Mouse (Mus musculus): ENCODE results near the gene Sertad1. TPM values are rescaled to one million over a fixed set of nuclear protein-coding genes. Genes with fewer than 3 reads are reported as not detected.

The Sertad1 gene
- total and polyA plus RNA-seq, 2 experiments from 2014 or later: 31.0 to 70.5 TPM

DNA sequence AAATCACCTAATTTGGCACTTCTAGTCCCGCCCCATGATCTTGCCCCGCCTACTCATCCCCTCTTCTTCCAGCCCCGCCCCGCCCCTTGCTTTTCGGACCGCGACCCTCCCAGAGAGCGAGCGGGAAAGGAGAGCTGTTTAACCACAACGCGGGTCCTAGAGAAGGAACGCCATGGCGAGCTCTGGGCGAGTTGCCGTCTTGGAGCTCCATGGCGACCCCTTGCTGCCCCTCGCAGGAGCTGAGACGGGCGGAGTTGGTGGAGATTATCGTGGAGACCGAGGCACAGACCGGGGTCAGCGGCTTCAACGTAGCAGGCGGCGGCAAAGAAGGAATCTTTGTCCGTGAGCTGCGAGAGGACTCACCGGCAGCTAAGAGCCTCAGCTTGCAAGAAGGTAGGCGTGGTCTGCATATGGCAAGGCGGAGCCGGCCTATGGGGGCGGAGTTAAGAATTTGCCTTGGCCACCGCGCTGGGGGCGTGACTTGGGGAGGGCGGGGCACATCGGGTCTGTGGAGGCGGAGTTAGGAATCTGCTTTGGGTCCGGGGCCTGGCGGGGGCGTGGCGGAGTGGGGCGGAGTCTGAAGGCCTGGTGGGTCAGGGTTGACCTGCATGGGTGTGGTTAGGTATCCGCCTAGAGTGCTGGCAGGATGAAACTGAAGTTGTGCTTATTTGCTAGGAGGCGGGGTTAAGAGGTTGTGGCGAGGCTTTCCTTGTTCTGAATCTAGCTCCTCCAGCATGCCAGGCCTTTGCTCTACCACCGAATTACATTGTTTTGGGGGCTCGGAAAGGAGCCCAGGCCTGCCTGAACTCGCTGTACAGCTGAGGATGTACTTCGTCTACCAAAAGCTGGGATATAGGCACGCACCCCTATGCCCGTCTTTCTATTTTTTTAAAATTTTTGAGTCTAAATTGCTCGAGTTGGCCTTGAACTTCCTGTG, 21.3 kb downstream of the Sertad1 start:
- peak overlapping the region; percentile 97 for H3K27ac ChIP-seq (ENCODE audit: low read depth)
- H3K9me3 ChIP-seq (replicated peaks; ENCODE audit: control insufficient read depth, low read length): no peaks in the 10 kb centered on the region
- peak overlapping the region; percentile 83 for H3K4me2 ChIP-seq (ENCODE audit: low read depth, low read length)
- TF ChIP-seq EP300 (IDR thresholded peaks at IDR 0.05; ENCODE audit: low read depth): no peak
- TF ChIP-seq CTCF (IDR thresholded peaks at IDR 0.05; ENCODE audit: low read depth): peak; percentile 26; the same call in 1 of the 2 replicates
- peak overlapping the region; percentile 60 for H3K9ac ChIP-seq (replicated peaks; ENCODE audit: low read depth, low read length)
- H3K27me3 ChIP-seq (ENCODE audit: control insufficient read depth, insufficient read depth, low read length): no peaks in the 10 kb centered on the region
- ATAC-seq (ENCODE audit: insufficient read depth, low read depth): peak; percentile 92
- no peaks in the 10 kb centered on the region for H3K36me3 ChIP-seq (replicated peaks; ENCODE audit: control insufficient read depth, insufficient read depth, low read length)
- DNase-seq (ENCODE audit: low spot score): peak; percentile 96
- under 1% methylated on average over 54 of the region's 54 CpGs for WGBS
- H3K4me1 ChIP-seq (ENCODE audit: control insufficient read depth, insufficient read depth): peaks cover 14% of the 10 kb centered on the region
- peak overlapping the region; percentile 67 for H3K4me3 ChIP-seq (ENCODE audit: low read depth, low read length)

DNA sequence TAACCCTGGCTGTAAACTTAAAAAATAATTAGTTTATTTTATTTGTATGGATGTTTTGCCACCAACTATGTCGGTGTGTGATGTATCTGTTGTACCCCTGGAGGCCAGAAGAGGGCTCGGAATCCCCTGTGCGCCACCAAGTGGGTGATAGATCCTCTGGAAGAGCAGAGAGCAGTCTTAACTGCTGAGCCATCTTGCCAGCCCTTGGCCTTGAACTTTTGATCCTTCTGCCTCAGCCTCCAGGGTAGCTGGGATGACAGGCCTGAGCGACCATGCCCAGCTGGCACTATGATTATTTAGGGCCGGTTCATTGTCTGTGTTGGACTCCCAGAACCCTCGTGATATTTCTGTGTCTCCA, 21.9 kb downstream of the Sertad1 start:
- Histone ChIP-seq H3K4me1 (ENCODE audit: control insufficient read depth, insufficient read depth) (peaks cover 14% of the 10 kb centered on the region), H3K4me2 (ENCODE audit: low read depth, low read length) (peak overlapping the region; percentile 83), H3K4me3 (ENCODE audit: low read depth, low read length) (peak overlapping the region; percentile 67), H3K27me3 (ENCODE audit: control insufficient read depth, insufficient read depth, low read length) (no peaks in the 10 kb centered on the region), H3K9ac (replicated peaks; ENCODE audit: low read depth, low read length) (no peak overlapping the region), H3K9me3 (replicated peaks; ENCODE audit: control insufficient read depth, low read length) (no peaks in the 10 kb centered on the region), H3K36me3 (replicated peaks; ENCODE audit: control insufficient read depth, insufficient read depth, low read length) (no peaks in the 10 kb centered on the region), H3K27ac (ENCODE audit: low read depth) (peak overlapping the region; percentile 97)
- TF ChIP-seq EP300 (IDR thresholded peaks at IDR 0.05; ENCODE audit: low read depth) (no peak), CTCF (IDR thresholded peaks at IDR 0.05; ENCODE audit: low read depth) (peak; percentile 80)
- WGBS: 17% methylated on average over 6 of the region's 6 CpGs
- peak; percentile 74 for ATAC-seq (ENCODE audit: insufficient read depth, low read depth)
- DNase-seq (ENCODE audit: low spot score): peak; percentile 69

DNA sequence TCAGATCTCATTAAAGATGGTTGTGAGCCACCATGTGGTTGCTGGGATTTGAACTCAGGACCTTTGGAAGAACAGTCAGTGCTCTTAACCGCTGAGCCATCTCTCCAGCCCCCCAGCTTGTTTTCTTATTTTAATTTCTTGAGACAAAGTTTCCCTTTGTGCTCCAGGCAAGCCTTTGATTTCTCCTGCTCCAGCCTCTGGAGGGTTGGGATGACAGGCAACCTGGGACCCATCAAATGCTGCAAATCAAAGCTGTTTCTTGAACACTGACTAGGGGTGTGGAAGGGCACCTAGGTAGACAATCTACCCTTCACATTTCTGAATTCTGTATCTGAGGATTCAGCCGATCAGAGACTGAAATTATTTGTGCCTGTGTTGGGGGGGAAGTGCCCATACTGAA, 24.1 kb downstream of the Sertad1 start:
- no peak overlapping the region for H3K4me3 ChIP-seq (ENCODE audit: low read depth, low read length)
- peaks cover 14% of the 10 kb centered on the region for H3K4me1 ChIP-seq (ENCODE audit: control insufficient read depth, insufficient read depth)
- H3K27ac ChIP-seq (ENCODE audit: low read depth): no peak overlapping the region
- 87% methylated on average over 2 of the region's 2 CpGs for WGBS
- no peak overlapping the region for H3K4me2 ChIP-seq (ENCODE audit: low read depth, low read length)
- ATAC-seq (ENCODE audit: insufficient read depth, low read depth): no peak
- no peak overlapping the region for H3K9ac ChIP-seq (replicated peaks; ENCODE audit: low read depth, low read length)
- DNase-seq (ENCODE audit: low spot score): no peak
- no peaks in the 10 kb centered on the region for H3K36me3 ChIP-seq (replicated peaks; ENCODE audit: control insufficient read depth, insufficient read depth, low read length)
- no peaks in the 10 kb centered on the region for H3K27me3 ChIP-seq (ENCODE audit: control insufficient read depth, insufficient read depth, low read length)
- no peak for TF ChIP-seq EP300 (IDR thresholded peaks at IDR 0.05; ENCODE audit: low read depth)
- TF ChIP-seq CTCF (IDR thresholded peaks at IDR 0.05; ENCODE audit: low read depth): no peak
- no peaks in the 10 kb centered on the region for H3K9me3 ChIP-seq (replicated peaks; ENCODE audit: control insufficient read depth, low read length)

DNA sequence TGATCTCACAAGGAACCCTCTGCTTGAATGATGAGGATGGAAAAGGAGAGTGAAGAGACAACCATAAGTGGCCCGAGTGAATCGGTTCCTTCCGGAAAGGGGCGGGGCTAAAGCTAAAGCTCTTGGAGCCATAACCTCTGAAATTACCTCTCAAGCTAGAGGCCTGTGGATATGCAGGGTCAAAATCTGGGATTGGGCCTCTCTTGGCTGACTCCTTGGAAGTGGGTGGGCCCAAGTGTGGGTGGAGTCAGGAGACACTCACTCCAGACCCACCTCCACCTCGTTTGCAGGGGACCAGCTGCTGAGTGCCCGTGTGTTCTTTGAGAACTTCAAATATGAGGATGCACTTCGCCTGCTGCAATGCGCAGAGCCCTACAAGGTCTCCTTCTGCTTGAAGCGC, 28.3 kb downstream of the Sertad1 start:
- H3K27me3 ChIP-seq (ENCODE audit: control insufficient read depth, insufficient read depth, low read length): no peaks in the 10 kb centered on the region
- no peak overlapping the region for H3K9ac ChIP-seq (replicated peaks; ENCODE audit: low read depth, low read length)
- H3K27ac ChIP-seq (ENCODE audit: low read depth): no peak overlapping the region
- no peaks in the 10 kb centered on the region for H3K4me1 ChIP-seq (ENCODE audit: control insufficient read depth, insufficient read depth)
- 74% methylated on average over 9 of the region's 9 CpGs for WGBS
- TF ChIP-seq CTCF (IDR thresholded peaks at IDR 0.05; ENCODE audit: low read depth): no peak
- TF ChIP-seq EP300 (IDR thresholded peaks at IDR 0.05; ENCODE audit: low read depth): no peak
- no peak overlapping the region for H3K4me2 ChIP-seq (ENCODE audit: low read depth, low read length)
- H3K4me3 ChIP-seq (ENCODE audit: low read depth, low read length): no peak overlapping the region
- H3K36me3 ChIP-seq (replicated peaks; ENCODE audit: control insufficient read depth, insufficient read depth, low read length): no peaks in the 10 kb centered on the region
- DNase-seq (ENCODE audit: low spot score): no peak
- no peaks in the 10 kb centered on the region for H3K9me3 ChIP-seq (replicated peaks; ENCODE audit: control insufficient read depth, low read length)
- no peak for ATAC-seq (ENCODE audit: insufficient read depth, low read depth)

DNA sequence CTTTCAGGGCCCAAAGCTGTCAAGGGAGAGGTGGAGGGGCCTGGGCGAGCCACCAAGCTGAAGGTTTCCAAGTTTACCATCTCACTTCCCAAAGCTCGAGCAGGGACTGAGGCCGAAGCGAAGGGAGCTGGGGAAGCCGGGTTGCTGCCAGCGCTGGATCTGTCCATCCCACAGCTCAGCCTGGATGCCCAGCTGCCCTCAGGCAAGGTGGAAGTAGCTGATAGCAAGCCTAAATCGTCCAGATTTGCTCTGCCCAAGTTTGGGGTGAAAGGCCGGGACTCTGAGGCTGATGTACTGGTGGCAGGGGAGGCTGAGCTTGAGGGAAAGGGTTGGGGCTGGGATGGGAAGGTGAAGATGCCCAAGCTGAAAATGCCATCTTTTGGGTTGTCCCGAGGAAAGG, 31.6 kb downstream of the Sertad1 start:
- no peak overlapping the region for H3K9ac ChIP-seq (replicated peaks; ENCODE audit: low read depth, low read length)
- H3K27me3 ChIP-seq (ENCODE audit: control insufficient read depth, insufficient read depth, low read length): no peaks in the 10 kb centered on the region
- H3K27ac ChIP-seq (ENCODE audit: low read depth): no peak overlapping the region
- H3K36me3 ChIP-seq (replicated peaks; ENCODE audit: control insufficient read depth, insufficient read depth, low read length): no peaks in the 10 kb centered on the region
- no peak overlapping the region for H3K4me2 ChIP-seq (ENCODE audit: low read depth, low read length)
- no peak for DNase-seq (ENCODE audit: low spot score)
- no peaks in the 10 kb centered on the region for H3K9me3 ChIP-seq (replicated peaks; ENCODE audit: control insufficient read depth, low read length)
- 80% methylated on average over 9 of the region's 9 CpGs for WGBS
- TF ChIP-seq EP300 (IDR thresholded peaks at IDR 0.05; ENCODE audit: low read depth): no peak
- TF ChIP-seq CTCF (IDR thresholded peaks at IDR 0.05; ENCODE audit: low read depth): no peak
- no peak for ATAC-seq (ENCODE audit: insufficient read depth, low read depth)
- no peaks in the 10 kb centered on the region for H3K4me1 ChIP-seq (ENCODE audit: control insufficient read depth, insufficient read depth)
- H3K4me3 ChIP-seq (ENCODE audit: low read depth, low read length): no peak overlapping the region

Measured in heart, postnatal 0 days (tissue).